Mouse (Mus musculus) neural tube, embryonic 14.5 days (tissue): ENCODE results near the gene Olfr1364. TPM values are rescaled to one million over a fixed set of nuclear protein-coding genes. Genes with fewer than 3 reads are reported as not detected.

ENCODE experiments used
- ATAC-seq: fragments of 200-750 bp; cut with Nextera tagmentation; 2 replicates; pipeline ENCODE4 v1.8.0; 2017; ENCODE audit warnings: low read depth, mild to moderate bottlenecking, moderate TSS enrichment, moderate library complexity
- H3K27ac ChIP-seq: fragments of 300-500 bp; sonication (generic); 2 replicates; pipeline ENCODE4 v1.5.1; 2014; ENCODE audit warnings: low read depth, mild to moderate bottlenecking, control low read depth, low read length, moderate library complexity, mixed read lengths
- H3K27me3 ChIP-seq: fragments of 300-500 bp; sonication (generic); 2 replicates; pipeline ENCODE4 v1.6.1; 2014; ENCODE audit warnings: low read length; ENCODE audit not compliant: control insufficient read depth, insufficient read depth
- H3K36me3 ChIP-seq: fragments of 300-500 bp; sonication (generic); 2 replicates; pipeline ENCODE4 v1.6.1; 2014; ENCODE audit warnings: low read length, mixed read lengths; ENCODE audit not compliant: control insufficient read depth, insufficient read depth
- H3K4me1 ChIP-seq: fragments of 300-500 bp; sonication (generic); 2 replicates; pipeline ENCODE4 v1.6.1; 2014; ENCODE audit warnings: low read length; ENCODE audit not compliant: control insufficient read depth, insufficient read depth
- H3K4me2 ChIP-seq: fragments of 300-500 bp; sonication (generic); 2 replicates; pipeline ENCODE4 v1.6.1; 2014; ENCODE audit warnings: mild to moderate bottlenecking, low read depth, low read length, control low read depth
- H3K4me3 ChIP-seq: fragments of 300-500 bp; sonication (generic); 2 replicates; pipeline ENCODE4 v1.5.1; 2014; ENCODE audit warnings: low read depth, low read length, control low read depth, mixed read lengths
- H3K9ac ChIP-seq: fragments of 300-500 bp; sonication (generic); replicated peaks from 2 replicates; pipeline ENCODE4 v1.6.1; 2014; ENCODE audit warnings: low read depth, mild to moderate bottlenecking, control low read depth, low read length, mixed read lengths
- H3K9me3 ChIP-seq: fragments of 300-500 bp; sonication (generic); 2 replicates; pipeline ENCODE4 v1.6.1; 2016; ENCODE audit warnings: low read length; ENCODE audit not compliant: control insufficient read depth
- WGBS: fragments of 180-500 bp; shearing (Covaris S2); extraction: QIAGEN DNeasy Blood & Tissue Kit; methylation state at CpG from one replicate; pipeline ENCODE4 v1.1.7; 2014; 5-methylcytosine and 5-hydroxymethylcytosine counted together
- polyA plus RNA-seq: library from polyadenylated mRNA; unstranded; fragments of >200 nt; fragmentation: Nextera tagmentation; extraction: Ambion mirVana; gene quantifications from 2 replicates; pipeline ENCODE4 v1.2.1, GENCODE M21; 2014

Olfr1364 gene
- not detected in 2 replicates for polyA plus RNA-seq

DNA sequence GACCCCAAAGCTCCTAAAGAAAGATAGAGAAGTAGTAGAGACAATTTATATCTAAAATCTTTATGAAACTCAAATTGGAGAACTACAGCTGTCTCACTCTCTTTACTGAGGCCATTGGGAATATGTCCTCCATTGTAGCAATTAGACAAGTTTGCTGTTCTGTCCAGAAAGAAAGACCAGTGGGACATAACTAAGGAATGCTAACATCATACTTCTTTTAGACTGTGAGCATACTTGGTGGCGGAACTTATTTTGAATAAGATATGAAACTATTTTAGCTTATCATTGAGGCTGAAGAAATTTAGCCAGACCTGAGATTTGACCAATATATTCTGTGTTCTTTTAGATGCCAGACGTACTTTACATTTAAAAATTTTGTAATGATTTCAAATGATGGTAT lies at the start of gene Olfr1364:
Olfr1364 (minus strand) TSS at position 101 of the 400 bp plus-strand sequence.
- no peaks in the 10 kb centered on the region for H3K9me3 ChIP-seq
- H3K27me3 ChIP-seq: no peaks in the 10 kb centered on the region
- H3K9ac ChIP-seq: no peak within 1 kb of the TSS
- H3K4me2 ChIP-seq: no peak within 1 kb of the TSS
- WGBS: 90% methylated on average over 2 of the region's 2 CpGs
- no peaks in the 10 kb centered on the region for H3K4me1 ChIP-seq
- ATAC-seq: no peak
- no peak within 1 kb of the TSS for H3K4me3 ChIP-seq
- no peak within 1 kb of the TSS for H3K27ac ChIP-seq
- H3K36me3 ChIP-seq: no peaks in the 10 kb centered on the region

DNA sequence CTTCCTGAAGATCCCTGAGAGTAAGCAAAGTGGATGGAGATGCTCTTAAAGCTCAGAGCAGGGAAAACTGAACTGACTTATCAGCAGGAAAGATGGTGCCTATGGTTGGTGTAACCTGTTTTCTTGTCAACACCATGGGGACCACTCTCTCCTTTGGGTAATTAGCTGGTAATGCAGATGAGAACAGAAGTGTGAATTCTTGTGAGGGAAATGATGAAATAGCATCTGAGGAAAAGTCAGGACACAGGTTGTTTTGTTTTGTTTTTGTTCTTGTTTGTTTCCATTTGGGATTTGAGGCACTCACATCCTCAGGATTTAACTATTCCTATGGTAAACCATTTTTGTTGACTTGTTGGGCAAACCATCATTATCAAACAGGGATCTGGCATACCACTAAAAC lies 32.4 kb upstream of the Olfr1364 start, which contains the start of gene Olfr1362:
Olfr1362 (minus strand) TSS at position 101 of the 400 bp plus-strand sequence.
- H3K4me1 ChIP-seq: no peaks in the 10 kb centered on the region
- H3K9ac ChIP-seq: no peak within 1 kb of the TSS
- H3K9me3 ChIP-seq: no peaks in the 10 kb centered on the region
- H3K36me3 ChIP-seq: no peaks in the 10 kb centered on the region
- no peak within 1 kb of the TSS for H3K4me3 ChIP-seq
- no peaks in the 10 kb centered on the region for H3K27me3 ChIP-seq
- ATAC-seq: no peak
- H3K27ac ChIP-seq: no peak within 1 kb of the TSS
- H3K4me2 ChIP-seq: no peak within 1 kb of the TSS

DNA sequence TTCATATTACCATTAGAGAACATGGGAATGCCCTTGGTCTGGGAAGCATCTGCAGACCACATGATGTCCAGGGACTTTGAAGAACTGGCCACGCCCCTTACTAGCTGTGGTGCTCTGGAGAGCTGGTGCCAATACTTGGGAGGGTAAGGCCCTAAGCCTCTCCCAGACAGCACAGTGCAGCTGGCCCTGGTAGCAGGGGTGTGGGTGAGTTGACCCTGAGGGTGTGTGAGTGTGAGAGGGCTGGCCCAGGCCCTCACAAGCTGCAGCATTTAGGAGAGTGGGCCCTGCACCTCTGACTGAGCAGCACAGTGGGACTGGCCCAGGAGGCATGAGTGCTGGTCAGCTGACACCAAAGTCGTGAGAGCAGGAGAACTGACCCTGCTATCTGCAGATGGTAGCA lies 10.1 kb upstream of the Olfr1364 start:
- no peak overlapping the region for H3K4me2 ChIP-seq
- ATAC-seq: no peak
- no peak overlapping the region for H3K4me3 ChIP-seq
- H3K36me3 ChIP-seq: no peaks in the 10 kb centered on the region
- H3K9me3 ChIP-seq: no peaks in the 10 kb centered on the region
- H3K27ac ChIP-seq: no peak overlapping the region
- no peaks in the 10 kb centered on the region for H3K4me1 ChIP-seq
- H3K27me3 ChIP-seq: no peaks in the 10 kb centered on the region
- no peak overlapping the region for H3K9ac ChIP-seq
- 85% methylated on average over 2 of the region's 2 CpGs for WGBS

DNA sequence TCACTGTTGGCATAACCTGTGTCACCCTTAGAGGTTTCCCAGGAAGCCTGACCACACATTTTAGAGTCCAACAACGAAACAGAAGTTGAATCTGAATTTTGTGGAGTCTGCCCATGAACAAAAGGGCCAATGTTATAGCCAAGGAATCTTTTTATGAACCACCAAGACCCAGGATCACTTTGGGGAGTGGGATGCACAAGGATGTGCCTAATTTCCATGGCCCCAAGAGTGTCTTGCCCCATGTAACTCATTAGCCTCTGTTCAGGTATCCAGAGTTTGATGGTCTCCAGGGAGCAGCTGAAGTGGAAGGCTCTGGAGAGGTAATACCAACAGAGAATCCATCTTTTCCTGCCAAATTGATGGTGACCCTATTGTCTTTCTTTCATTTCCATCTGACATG lies 21.8 kb downstream of the Olfr1364 start, which contains the start of gene Olfr1535:
Olfr1535 (minus strand) TSS at position 101 of the 400 bp plus-strand sequence.
- no peaks in the 10 kb centered on the region for H3K9me3 ChIP-seq
- no peaks in the 10 kb centered on the region for H3K36me3 ChIP-seq
- ATAC-seq: no peak
- H3K27ac ChIP-seq: no peak within 1 kb of the TSS
- no peak within 1 kb of the TSS for H3K4me2 ChIP-seq
- no peak within 1 kb of the TSS for H3K4me3 ChIP-seq
- H3K27me3 ChIP-seq: no peaks in the 10 kb centered on the region
- H3K4me1 ChIP-seq: no peaks in the 10 kb centered on the region
- no peak within 1 kb of the TSS for H3K9ac ChIP-seq
- 56% methylated on average over 1 of the region's 1 CpGs for WGBS

DNA sequence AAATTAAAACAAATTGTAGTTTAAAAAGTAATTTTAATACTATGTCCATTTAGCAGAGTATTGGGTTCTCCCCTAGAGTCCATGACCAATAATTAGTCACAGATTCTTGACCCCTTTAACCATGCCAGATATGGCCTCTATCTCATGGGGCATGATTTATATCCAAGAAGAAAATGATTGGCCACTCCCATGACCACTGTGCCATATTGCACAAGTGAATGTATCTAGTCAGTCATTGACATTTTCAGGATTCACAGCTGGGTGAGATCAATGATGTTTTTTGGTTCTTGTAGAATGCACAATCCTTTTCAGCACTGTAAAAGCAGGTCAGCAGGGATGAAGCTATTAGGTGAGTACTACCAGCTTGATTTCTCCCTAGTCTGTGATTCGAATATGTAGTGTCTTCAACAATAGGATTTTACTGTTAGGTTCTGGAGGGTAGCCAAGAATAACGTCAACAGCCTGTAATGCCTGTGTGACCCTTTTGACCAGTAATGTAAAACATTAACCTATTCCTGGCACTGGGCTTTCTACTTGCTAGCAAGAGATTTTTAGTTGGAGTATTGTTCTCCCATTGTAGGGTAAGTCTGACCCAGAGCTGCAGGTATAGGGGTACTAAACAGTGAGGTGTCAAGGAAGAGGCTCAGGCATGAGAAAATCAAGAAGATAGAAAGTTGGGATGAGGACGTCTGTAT lies 31.0 kb downstream of the Olfr1364 start:
- ATAC-seq: no peak
- Histone ChIP-seq H3K27ac (no peak overlapping the region), H3K4me3 (no peak overlapping the region), H3K4me1 (no peaks in the 10 kb centered on the region), H3K4me2 (no peak overlapping the region), H3K36me3 (no peaks in the 10 kb centered on the region), H3K9ac (no peak overlapping the region), H3K27me3 (no peaks in the 10 kb centered on the region), H3K9me3 (no peaks in the 10 kb centered on the region)
- 52% methylated on average over 3 of the region's 3 CpGs for WGBS

DNA sequence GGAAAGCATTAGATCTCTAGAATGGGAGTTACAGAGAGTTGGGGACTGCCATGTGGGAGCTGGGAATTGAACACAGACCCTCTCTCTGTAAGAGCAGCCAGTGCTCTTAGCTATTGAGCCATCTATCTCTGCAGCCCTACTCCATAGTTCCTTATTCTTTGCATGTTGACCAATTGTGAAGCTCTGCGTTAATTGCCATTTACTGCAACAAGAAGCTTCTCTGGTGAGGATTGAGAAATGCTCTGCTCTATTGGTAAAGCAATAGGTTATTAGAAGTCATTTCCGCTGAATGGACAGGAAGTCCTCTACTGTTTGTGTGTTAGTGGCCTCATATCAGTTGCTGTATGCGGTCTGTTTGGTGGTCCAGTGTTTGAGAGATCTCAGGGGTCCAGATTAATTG lies 32.1 kb downstream of the Olfr1364 start:
- WGBS: 87% methylated on average over 3 of the region's 3 CpGs
- H3K27ac ChIP-seq: no peak overlapping the region
- H3K9ac ChIP-seq: no peak overlapping the region
- no peak overlapping the region for H3K4me2 ChIP-seq
- no peaks in the 10 kb centered on the region for H3K27me3 ChIP-seq
- H3K4me3 ChIP-seq: no peak overlapping the region
- no peaks in the 10 kb centered on the region for H3K9me3 ChIP-seq
- no peaks in the 10 kb centered on the region for H3K4me1 ChIP-seq
- ATAC-seq: no peak
- no peaks in the 10 kb centered on the region for H3K36me3 ChIP-seq

DNA sequence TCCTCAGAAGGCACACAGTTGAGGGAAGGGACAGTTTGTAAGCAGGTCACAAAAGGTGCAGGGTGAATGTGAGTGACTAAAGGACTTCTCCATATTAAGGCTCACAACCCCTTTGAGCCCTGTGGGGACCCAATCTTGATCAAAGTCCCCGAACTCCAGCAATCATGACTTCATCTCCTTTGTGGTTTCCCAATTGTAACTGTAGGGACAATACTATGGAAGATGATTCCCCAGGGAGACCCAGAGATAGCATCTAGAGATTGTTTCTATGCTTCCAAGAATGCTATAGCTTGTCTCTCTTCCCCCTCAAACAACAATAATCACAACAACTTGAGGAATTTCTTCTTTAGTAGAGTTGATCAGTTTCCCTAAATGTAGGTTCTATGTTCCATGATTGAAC lies 38.9 kb downstream of the Olfr1364 start, which contains the start of gene Olfr1366:
Olfr1366 (minus strand) TSS at position 101 of the 400 bp plus-strand sequence.
- Histone ChIP-seq H3K9ac (no peak within 1 kb of the TSS), H3K9me3 (no peaks in the 10 kb centered on the region), H3K36me3 (no peaks in the 10 kb centered on the region), H3K27me3 (no peaks in the 10 kb centered on the region), H3K4me1 (no peaks in the 10 kb centered on the region), H3K27ac (no peak within 1 kb of the TSS), H3K4me2 (no peak within 1 kb of the TSS), H3K4me3 (no peak within 1 kb of the TSS)
- 97% methylated on average over 1 of the region's 1 CpGs for WGBS
- no peak for ATAC-seq

DNA sequence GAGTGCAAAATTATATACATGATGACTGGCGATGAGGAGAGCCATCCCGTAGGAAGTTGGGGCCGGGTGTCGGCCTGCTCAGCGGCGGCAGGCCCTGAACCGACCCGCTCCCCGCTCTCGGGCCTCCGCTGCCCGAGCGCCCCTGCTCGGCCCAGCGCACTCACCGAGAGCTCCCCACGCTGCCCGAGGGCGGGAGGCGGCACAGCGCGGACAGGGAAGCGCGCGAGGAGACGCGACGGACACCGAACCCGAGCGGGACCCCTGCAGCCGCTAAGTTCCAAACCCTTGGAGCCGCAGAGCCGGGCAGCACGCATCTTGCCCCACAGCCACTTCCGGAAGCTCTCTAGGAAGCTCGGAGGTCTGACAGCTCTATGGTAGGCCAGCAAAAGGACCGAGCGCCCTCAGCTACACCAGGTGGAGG lies 50.8 kb downstream of the Olfr1364 start, which contains the start of gene Zkscan8:
Zkscan8 (minus strand) TSS at position 340 of the 421 bp plus-strand sequence.
- WGBS: under 1% methylated on average over 39 of the region's 39 CpGs
- Histone ChIP-seq H3K4me1 (no peaks in the 10 kb centered on the region), H3K4me3 (peak within 1 kb of the TSS; percentile 95), H3K4me2 (peak within 1 kb of the TSS; percentile 70), H3K9ac (peak within 1 kb of the TSS; percentile 97), H3K27me3 (no peaks in the 10 kb centered on the region), H3K36me3 (peaks cover 8% of the 10 kb centered on the region), H3K9me3 (no peaks in the 10 kb centered on the region), H3K27ac (peak within 1 kb of the TSS; percentile 86)
- peak; percentile 100 for ATAC-seq

DNA sequence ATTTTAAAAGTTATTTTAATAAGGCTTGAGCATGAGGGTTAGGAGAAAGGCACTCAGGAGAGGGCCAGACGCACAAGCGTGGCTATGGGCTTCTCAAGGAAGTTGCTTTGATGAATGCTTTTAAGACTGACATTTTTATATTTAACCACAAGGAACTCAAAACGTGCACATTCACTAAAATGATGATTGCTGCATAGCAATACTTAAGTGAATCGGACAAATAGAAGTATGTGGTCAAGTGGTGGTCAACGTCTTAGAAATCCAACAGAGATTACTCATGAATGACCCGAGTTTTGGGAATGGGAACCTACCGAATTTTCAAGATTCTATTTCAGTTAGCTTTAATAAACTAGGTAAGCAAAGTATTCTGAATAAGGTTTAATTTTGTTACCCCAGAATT lies 51.4 kb downstream of the Olfr1364 start:
- ATAC-seq: no peak
- H3K4me2 ChIP-seq: peak overlapping the region; percentile 70
- peak overlapping the region; percentile 95 for H3K4me3 ChIP-seq
- H3K9me3 ChIP-seq: no peaks in the 10 kb centered on the region
- no peak overlapping the region for H3K9ac ChIP-seq
- no peak overlapping the region for H3K27ac ChIP-seq
- no peaks in the 10 kb centered on the region for H3K27me3 ChIP-seq
- H3K4me1 ChIP-seq: no peaks in the 10 kb centered on the region
- H3K36me3 ChIP-seq: peaks cover 11% of the 10 kb centered on the region
- WGBS: 55% methylated on average over 7 of the region's 7 CpGs
